Mouse (Mus musculus): Measurements from ENCODE around the gene Kantr. TPM values are rescaled to one million over a fixed set of nuclear protein-coding genes. Genes with fewer than 3 reads are reported as not detected.
"Not testable (repeated sequence)": the region's sequence is repeated elsewhere in the genome, so short reads cannot be mapped to it uniquely, and the experiment has no call there.

Kantr gene
- polyA plus RNA-seq, 1 experiment from 2014 or later, result 14.9 TPM

GRCm38 (mm10) chrX:152336546-152337332, 9.4 kb upstream of the Kantr start:
- Histone ChIP-seq H3K9ac (peak overlapping the region; percentile 39; the same call in 1 of the 2 replicates), H3K27me3 (peaks cover 13% of the 10 kb centered on the region; the same call in 1 of the 2 replicates)
- WGBS, result 11% methylated on average over 33 of the region's 33 CpGs

GRCm38 (mm10) chrX:152336123-152336522, 8.8 kb upstream of the Kantr start:
- H3K4me2 ChIP-seq (replicated peaks), result peak overlapping the region; percentile 44
- WGBS, result 46% methylated on average over 4 of the region's 4 CpGs
- H3K27ac ChIP-seq (replicated peaks); H3K9me3 ChIP-seq (replicated peaks); H3K36me3 ChIP-seq; ATAC-seq (ENCODE audit: insufficient number of reproducible peaks, low FRiP score, low TSS enrichment, low read depth); H3K27me3 ChIP-seq; H3K9ac ChIP-seq; H3K4me1 ChIP-seq: not testable (repeated sequence)
- H3K4me3 ChIP-seq (replicated peaks), result peak overlapping the region; percentile 35

More at GRCm38 (mm10) chrX:152336546-152337332, 9.4 kb upstream of the Kantr start:
- Histone ChIP-seq H3K9me3 (replicated peaks) (no peaks in the 10 kb centered on the region), H3K4me1 (no peaks in the 10 kb centered on the region), H3K4me3 (replicated peaks) (peak overlapping the region; percentile 35), H3K4me2 (replicated peaks) (peak overlapping the region; percentile 44), H3K36me3 (peaks cover 3% of the 10 kb centered on the region; the same call in 1 of the 2 replicates), H3K27ac (replicated peaks) (peak overlapping the region; percentile 92)
- ATAC-seq (ENCODE audit: insufficient number of reproducible peaks, low FRiP score, low TSS enrichment, low read depth), result peak; percentile 99

- H3K27ac ChIP-seq (replicated peaks); ATAC-seq (ENCODE audit: insufficient number of reproducible peaks, low FRiP score, low TSS enrichment, low read depth); H3K9me3 ChIP-seq (replicated peaks); H3K9ac ChIP-seq; H3K36me3 ChIP-seq; H3K27me3 ChIP-seq; H3K4me1 ChIP-seq; H3K4me3 ChIP-seq (replicated peaks); H3K4me2 ChIP-seq (replicated peaks): not testable (repeated sequence)
Measured at GRCm38 (mm10) chrX:152329400-152329799, 2.1 kb upstream of the Kantr start.

GRCm38 (mm10) chrX:152327689-152328052, 376 bp upstream of the Kantr start:
- H3K4me1 ChIP-seq, result no peaks in the 10 kb centered on the region
- H3K4me2 ChIP-seq (replicated peaks), result peak overlapping the region; percentile 53
- WGBS, result 21% methylated on average over 8 of the region's 8 CpGs
- peak; percentile 51 for ATAC-seq (ENCODE audit: insufficient number of reproducible peaks, low FRiP score, low TSS enrichment, low read depth)
- H3K27me3 ChIP-seq, result peaks cover 12% of the 10 kb centered on the region; the same call in 1 of the 2 replicates
- no peaks in the 10 kb centered on the region for H3K36me3 ChIP-seq
- H3K4me3 ChIP-seq (replicated peaks), result peak overlapping the region; percentile 57
- no peak overlapping the region for H3K27ac ChIP-seq (replicated peaks)
- no peaks in the 10 kb centered on the region for H3K9me3 ChIP-seq (replicated peaks)
- H3K9ac ChIP-seq, result no peak overlapping the region

- WGBS, result 96% methylated on average over 1 of the region's 1 CpGs
- no peak overlapping the region for H3K4me3 ChIP-seq (replicated peaks)
- H3K4me1 ChIP-seq, result no peaks in the 10 kb centered on the region
- H3K27me3 ChIP-seq, result peaks cover 10% of the 10 kb centered on the region; the same call in 1 of the 2 replicates
- ATAC-seq (ENCODE audit: insufficient number of reproducible peaks, low FRiP score, low TSS enrichment, low read depth), result no peak
- H3K27ac ChIP-seq (replicated peaks), result no peak overlapping the region
- no peaks in the 10 kb centered on the region for H3K9me3 ChIP-seq (replicated peaks)
- no peaks in the 10 kb centered on the region for H3K36me3 ChIP-seq
- H3K4me2 ChIP-seq (replicated peaks), result no peak overlapping the region
- no peak overlapping the region for H3K9ac ChIP-seq
Measured at GRCm38 (mm10) chrX:152323584-152323983, 3.7 kb downstream of the Kantr start.

GRCm38 (mm10) chrX:152322776-152323175, 4.5 kb downstream of the Kantr start:
- peaks cover 9% of the 10 kb centered on the region; the same call in 1 of the 2 replicates for H3K27me3 ChIP-seq
- no peaks in the 10 kb centered on the region for H3K4me1 ChIP-seq
- ATAC-seq (ENCODE audit: insufficient number of reproducible peaks, low FRiP score, low TSS enrichment, low read depth), result no peak
- WGBS, result 35% methylated on average over 2 of the region's 2 CpGs
- no peaks in the 10 kb centered on the region for H3K9me3 ChIP-seq (replicated peaks)
- no peak overlapping the region for H3K4me2 ChIP-seq (replicated peaks)
- H3K9ac ChIP-seq, result no peak overlapping the region
- no peak overlapping the region for H3K4me3 ChIP-seq (replicated peaks)
- no peaks in the 10 kb centered on the region for H3K36me3 ChIP-seq
- H3K27ac ChIP-seq (replicated peaks), result no peak overlapping the region

- no peaks in the 10 kb centered on the region for H3K36me3 ChIP-seq
- H3K27ac ChIP-seq (replicated peaks), result no peak overlapping the region
- ATAC-seq (ENCODE audit: insufficient number of reproducible peaks, low FRiP score, low TSS enrichment, low read depth), result no peak
- H3K9ac ChIP-seq, result no peak overlapping the region
- H3K4me3 ChIP-seq (replicated peaks), result no peak overlapping the region
- H3K4me1 ChIP-seq, result no peaks in the 10 kb centered on the region
- H3K9me3 ChIP-seq (replicated peaks), result no peaks in the 10 kb centered on the region
- H3K4me2 ChIP-seq (replicated peaks), result no peak overlapping the region
- WGBS, result 80% methylated on average over 4 of the region's 4 CpGs
- peaks cover 8% of the 10 kb centered on the region; the same call in 1 of the 2 replicates for H3K27me3 ChIP-seq
Measured at GRCm38 (mm10) chrX:152320535-152320934, 6.8 kb downstream of the Kantr start.

- H3K27me3 ChIP-seq, result no peaks in the 10 kb centered on the region; the same call in 1 of the 2 replicates
- WGBS, result 50% methylated on average over 2 of the region's 2 CpGs
- no peak overlapping the region for H3K9ac ChIP-seq
- no peak overlapping the region for H3K27ac ChIP-seq (replicated peaks)
- no peak overlapping the region for H3K4me2 ChIP-seq (replicated peaks)
- H3K4me3 ChIP-seq (replicated peaks), result no peak overlapping the region
- H3K9me3 ChIP-seq (replicated peaks), result no peaks in the 10 kb centered on the region
- H3K4me1 ChIP-seq, result no peaks in the 10 kb centered on the region
- no peak for ATAC-seq (ENCODE audit: insufficient number of reproducible peaks, low FRiP score, low TSS enrichment, low read depth)
- no peaks in the 10 kb centered on the region for H3K36me3 ChIP-seq
Measured at GRCm38 (mm10) chrX:152307942-152308341, 19.4 kb downstream of the Kantr start.

GRCm38 (mm10) chrX:152307371-152307770, 19.9 kb downstream of the Kantr start:
- Histone ChIP-seq H3K27ac (replicated peaks) (no peak overlapping the region), H3K36me3 (no peaks in the 10 kb centered on the region), H3K4me1 (no peaks in the 10 kb centered on the region), H3K4me2 (replicated peaks) (no peak overlapping the region), H3K9me3 (replicated peaks) (no peaks in the 10 kb centered on the region), H3K27me3 (no peaks in the 10 kb centered on the region; the same call in 1 of the 2 replicates), H3K9ac (no peak overlapping the region), H3K4me3 (replicated peaks) (no peak overlapping the region)
- no peak for ATAC-seq (ENCODE audit: insufficient number of reproducible peaks, low FRiP score, low TSS enrichment, low read depth)

- Histone ChIP-seq H3K4me1 (no peaks in the 10 kb centered on the region), H3K9ac (no peak overlapping the region), H3K27me3 (no peaks in the 10 kb centered on the region; the same call in 1 of the 2 replicates), H3K9me3 (replicated peaks) (no peaks in the 10 kb centered on the region), H3K4me3 (replicated peaks) (no peak overlapping the region), H3K36me3 (no peaks in the 10 kb centered on the region), H3K27ac (replicated peaks) (no peak overlapping the region), H3K4me2 (replicated peaks) (no peak overlapping the region)
- 77% methylated on average over 2 of the region's 2 CpGs for WGBS
- no peak for ATAC-seq (ENCODE audit: insufficient number of reproducible peaks, low FRiP score, low TSS enrichment, low read depth)
Measured at GRCm38 (mm10) chrX:152306224-152306623, 21.1 kb downstream of the Kantr start.

GRCm38 (mm10) chrX:152287026-152287425, 40.3 kb downstream of the Kantr start:
- H3K27me3 ChIP-seq; H3K27ac ChIP-seq (replicated peaks); H3K9me3 ChIP-seq (replicated peaks); H3K4me1 ChIP-seq; ATAC-seq (ENCODE audit: insufficient number of reproducible peaks, low FRiP score, low TSS enrichment, low read depth); H3K4me3 ChIP-seq (replicated peaks); H3K4me2 ChIP-seq (replicated peaks); H3K36me3 ChIP-seq; H3K9ac ChIP-seq: not testable (repeated sequence)
- WGBS, result 69% methylated on average over 1 of the region's 1 CpGs

GRCm38 (mm10) chrX:152284746-152285145, 42.5 kb downstream of the Kantr start:
- no peak overlapping the region for H3K4me2 ChIP-seq (replicated peaks)
- H3K9me3 ChIP-seq (replicated peaks), result no peaks in the 10 kb centered on the region

More at GRCm38 (mm10) chrX:152284746-152285145, 42.5 kb downstream of the Kantr start:
- Histone ChIP-seq H3K27ac (replicated peaks) (no peak overlapping the region), H3K4me1 (no peaks in the 10 kb centered on the region), H3K27me3 (no peaks in the 10 kb centered on the region), H3K36me3 (no peaks in the 10 kb centered on the region), H3K4me3 (replicated peaks) (no peak overlapping the region), H3K9ac (no peak overlapping the region)
- no peak for ATAC-seq (ENCODE audit: insufficient number of reproducible peaks, low FRiP score, low TSS enrichment, low read depth)
- WGBS, result 79% methylated on average over 3 of the region's 3 CpGs
